Mouse (Mus musculus) cerebellum, postnatal 4 days (tissue): ENCODE data around the gene Rap1gap.

Experiments used
- DNase-seq, 2 experiments: peaks; one replicate each; pipeline ENCODE4 v3.0.0; 2022; ENCODE audit warnings: low spot score in 2 of 2, mixed read lengths in 1 of 2

Rap1gap gene

GRCm38 (mm10) chr4:137692107-137692902, 27.8 kb downstream of the Rap1gap start:
- no peak for DNase-seq

- no peak for DNase-seq
These were observed 30.8 kb downstream of the Rap1gap start for GRCm38 (mm10) chr4:137695300-137695699.

GRCm38 (mm10) chr4:137695900-137696299, 31.4 kb downstream of the Rap1gap start:
- no peak for DNase-seq

GRCm38 (mm10) chr4:137697156-137697885, 32.8 kb downstream of the Rap1gap start:
- no peak for DNase-seq

- no peak for DNase-seq
These were observed 33.8 kb downstream of the Rap1gap start for GRCm38 (mm10) chr4:137698076-137698985.

- DNase-seq = no peak
These were observed 35.0 kb downstream of the Rap1gap start for GRCm38 (mm10) chr4:137699264-137700211.

- no peak for DNase-seq
These were observed 36.4 kb downstream of the Rap1gap start for GRCm38 (mm10) chr4:137700960-137701359.

GRCm38 (mm10) chr4:137703077-137703476, 38.6 kb downstream of the Rap1gap start:
- DNase-seq = no peak

- no peak for DNase-seq
These were observed 40.0 kb downstream of the Rap1gap start for GRCm38 (mm10) chr4:137704561-137704960.

GRCm38 (mm10) chr4:137705379-137705778, 40.9 kb downstream of the Rap1gap start:
- no peak for DNase-seq

- DNase-seq = no peak
These were observed 42.0 kb downstream of the Rap1gap start for GRCm38 (mm10) chr4:137706510-137706909.

GRCm38 (mm10) chr4:137707216-137707990, 42.9 kb downstream of the Rap1gap start:
- peak; percentile 60 to 84 for DNase-seq

GRCm38 (mm10) chr4:137712963-137713362, 48.4 kb downstream of the Rap1gap start:
- DNase-seq = no peak

GRCm38 (mm10) chr4:137714020-137714624, 49.6 kb downstream of the Rap1gap start:
- no peak for DNase-seq

GRCm38 (mm10) chr4:137717005-137717404, 52.5 kb downstream of the Rap1gap start:
- no peak for DNase-seq

- no peak for DNase-seq
These were observed 53.1 kb downstream of the Rap1gap start for GRCm38 (mm10) chr4:137717671-137718070.

GRCm38 (mm10) chr4:137719378-137720077, 55.0 kb downstream of the Rap1gap start:
- DNase-seq = no peak

GRCm38 (mm10) chr4:137721563-137721962, 57.0 kb downstream of the Rap1gap start:
- DNase-seq = no peak

GRCm38 (mm10) chr4:137722230-137722629, 57.7 kb downstream of the Rap1gap start:
- no peak for DNase-seq
